Mouse (Mus musculus) T-cell, adult 66 days (primary cell): ENCODE measurements around the gene Slc25a3. TPM values are rescaled to one million over a fixed set of nuclear protein-coding genes. Genes with fewer than 3 reads are reported as not detected.

Experiments used
- total RNA-seq, 2 experiments: library from RNA; stranded (reverse); gene quantifications; 3 replicates in 1 of 2; 4 replicates in 1 of 2; pipeline ENCODE4 v1.2.4; 2023

Slc25a3 gene
- total RNA-seq: 100 to 1,000 TPM; 510 to 519 TPM

DNA sequence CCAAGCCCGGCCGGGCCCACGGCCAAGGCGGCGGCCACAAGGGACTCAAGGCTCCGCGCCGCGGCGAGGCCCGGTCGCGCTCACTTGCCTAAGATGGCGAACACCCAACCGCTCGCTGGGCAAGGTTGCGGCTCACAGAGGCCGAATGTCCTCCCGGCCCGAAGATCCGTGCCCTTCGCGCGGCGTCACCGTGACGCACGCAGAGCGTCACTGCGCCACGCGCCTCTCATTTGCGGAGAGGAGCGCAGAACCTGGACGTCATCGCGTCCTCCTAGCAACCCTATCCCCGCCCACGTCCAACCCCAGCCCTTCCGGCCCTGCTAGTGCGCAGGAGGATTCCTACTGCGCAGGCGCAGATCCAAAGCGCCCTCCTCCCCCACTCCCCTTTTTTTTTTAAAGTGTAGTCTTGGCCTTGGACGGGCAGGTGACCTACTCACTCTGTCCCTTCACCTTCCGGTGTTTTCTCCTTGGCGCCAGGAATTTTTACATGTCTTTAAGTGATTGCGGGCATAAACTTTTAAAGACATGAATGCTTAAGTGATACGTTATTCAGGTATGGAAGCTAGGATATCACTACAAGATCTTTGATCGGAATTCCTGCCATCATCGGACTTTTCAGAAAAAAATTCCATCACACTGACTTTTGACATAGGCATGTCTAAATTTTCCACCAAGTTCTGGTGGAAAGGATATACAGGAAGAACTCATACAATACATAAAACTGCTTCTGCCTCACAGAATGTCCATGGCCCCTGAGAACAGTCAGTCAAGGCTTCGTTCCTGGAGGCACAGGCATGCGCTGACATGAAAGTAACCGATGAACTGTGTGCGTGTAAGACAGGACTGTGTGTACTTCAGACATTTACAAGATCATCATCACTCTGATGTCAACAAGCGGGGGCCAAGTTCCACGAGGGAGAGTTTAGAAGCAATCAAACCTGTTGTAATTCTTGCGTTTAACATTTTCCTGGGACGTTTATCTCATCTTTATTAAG lies at the start of gene Slc25a3:
Gene Slc25a3, minus strand, starts transcription at position 232 of the 995 bp plus-strand sequence.

DNA sequence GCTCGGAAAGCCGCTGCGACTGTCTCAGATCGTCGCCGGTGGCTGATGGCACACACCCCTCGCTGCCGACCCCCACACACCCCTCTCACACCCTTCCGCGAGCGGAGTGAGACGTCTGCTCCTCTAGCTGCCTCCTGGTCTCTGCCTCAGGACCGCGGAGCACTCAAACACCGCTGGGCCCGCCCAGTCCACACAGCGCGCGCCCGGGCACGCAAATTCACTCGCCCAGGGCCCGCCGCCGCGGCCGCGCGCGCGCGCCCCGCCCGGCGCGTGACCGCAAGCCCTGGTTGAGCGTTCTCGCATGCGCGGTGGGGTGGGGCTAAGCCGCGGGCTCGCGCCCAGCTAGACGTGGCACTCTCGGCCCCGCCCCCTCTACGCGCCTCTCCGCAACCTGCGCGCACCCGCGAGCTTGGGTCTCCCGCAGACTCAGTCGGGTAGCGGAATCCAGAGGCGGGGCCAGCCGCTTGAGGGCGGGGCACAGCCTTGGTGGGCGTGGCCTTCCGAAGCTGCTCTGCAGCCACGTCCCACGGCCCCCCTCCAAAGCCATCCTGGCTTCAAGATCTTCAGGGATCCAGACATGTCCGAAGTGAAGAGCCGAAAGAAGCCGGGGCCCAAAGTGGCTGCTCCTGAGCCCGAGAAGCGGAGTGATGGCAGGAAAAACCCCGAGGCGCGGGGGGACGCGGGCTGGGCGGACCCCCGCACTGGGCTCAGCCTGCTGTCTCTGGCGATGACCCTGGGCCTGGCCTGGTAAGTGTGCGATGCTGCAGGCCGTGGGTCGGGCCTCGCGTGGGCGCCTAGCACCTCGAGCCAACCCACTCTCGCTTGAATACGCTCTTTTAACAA lies 41.1 kb downstream of the Slc25a3 start, which contains the start of the genes Apaf1 and Ikbip:
Gene Apaf1, minus strand, starts transcription at position 221 of the 843 bp plus-strand sequence.
Gene Ikbip, plus strand, starts transcription at position 391 of the 843 bp plus-strand sequence.

Other genes with a start within 250 kb of the Slc25a3 start
- gene Apaf1, start 41.3 kb downstream of the Slc25a3 start, total RNA-seq: 10 to 100 TPM; 27.3 to 28.6 TPM
- gene Ikbip, start 41.1 kb downstream of the Slc25a3 start, total RNA-seq: 1 to 10 TPM; 1.5 to 2.2 TPM
- 100 to 1,000 TPM; 167 to 193 TPM for gene Tmpo, start 57.3 kb upstream of the Slc25a3 start, total RNA-seq